Mouse (Mus musculus) heart, adult 2 months (tissue): ENCODE measurements at regions not wholly inside any gene's neighbourhood (a gene's known extent, or its start where the extent isn't known, plus 50 kb on each side); places are given as distances from the start of the nearest gene placed in this dataset.

ENCODE experiments used
- CTCF ChIP-seq: fragments of 200-600 bp; IDR thresholded peaks from 2 replicates; pipeline ENCODE4 v1.8.1; 2022; ENCODE audit warnings: antibody characterized with exemption, mild to moderate bottlenecking, moderate library complexity
- EP300 ChIP-seq: fragments of 200-500 bp; IDR thresholded peaks from 2 replicates; pipeline ENCODE4 v1.6.1; 2011; ENCODE audit warnings: low read depth, low read length, control low read depth; ENCODE audit not compliant: insufficient read depth
- POLR2A ChIP-seq: fragments of 200-500 bp; IDR thresholded peaks from 2 replicates; pipeline ENCODE4 v1.6.1; 2011; ENCODE audit warnings: mild to moderate bottlenecking, low read depth, low read length, control low read depth; ENCODE audit not compliant: insufficient read depth

GRCm38 (mm10) chr10:66565374-66565773 is 530.6 kb upstream of the Jmjd1c start:
- TF ChIP-seq CTCF (no peak), POLR2A (no peak), EP300 (no peak)
